Mouse (Mus musculus) megakaryocyte-erythroid progenitor cell, adult 5-6 weeks (primary cell): ENCODE measurements around the gene Sesn3. TPM values are rescaled to one million over a fixed set of nuclear protein-coding genes. Genes with fewer than 3 reads are reported as not detected.
"Not testable (repeated sequence)": the region's sequence is repeated elsewhere in the genome, so short reads cannot be mapped to it uniquely, and the experiment has no call there.

ENCODE experiments used
- ATAC-seq: replicated peaks from 2 replicates; pipeline ENCODE4 v1.8.0; 2016; ENCODE audit warnings: mild to moderate bottlenecking, inconsistent platforms; ENCODE audit not compliant: severe bottlenecking, poor library complexity, low FRiP score, low TSS enrichment
- total RNA-seq, 2 experiments: library from RNA; stranded (forward) in 1 of 2; stranded (reverse) in 1 of 2; fragments of 200-1000, 215-1000 nt in 1 of 2; fragments of >200 nt in 1 of 2; fragmentation: Nextera tagmentation in 1 of 2; gene quantifications; 2 replicates each; pipeline ENCODE4 v1.2.3; 2014 to 2017

The Sesn3 gene
- total RNA-seq (2014; fragmentation: Nextera tagmentation) (4.2 and 4.3 TPM in 2 replicates), total RNA-seq (2017) (6.9 and 12.4 TPM in 2 replicates)

- peak; percentile 92 for ATAC-seq
Observed at GRCm38 (mm10) chr9:14274986-14275720, at the start of gene Sesn3. Sesn3 (plus strand) TSS chr9:14275067.

- ATAC-seq = not testable (repeated sequence)
Observed at GRCm38 (mm10) chr9:14227086-14227485, 47.8 kb upstream of the Sesn3 start.

- no peak for ATAC-seq
Observed at GRCm38 (mm10) chr9:14233702-14234373, 41.0 kb upstream of the Sesn3 start.

GRCm38 (mm10) chr9:14235286-14235685 lies 39.6 kb upstream of the Sesn3 start:
- ATAC-seq = no peak

- ATAC-seq = not testable (repeated sequence)
Observed at GRCm38 (mm10) chr9:14241003-14241402, 33.9 kb upstream of the Sesn3 start.

GRCm38 (mm10) chr9:14242308-14242707 lies 32.6 kb upstream of the Sesn3 start:
- ATAC-seq = no peak

GRCm38 (mm10) chr9:14244528-14244927 lies 30.3 kb upstream of the Sesn3 start:
- no peak for ATAC-seq

GRCm38 (mm10) chr9:14245013-14245586 lies 29.8 kb upstream of the Sesn3 start:
- ATAC-seq = no peak

- ATAC-seq = no peak
Observed at GRCm38 (mm10) chr9:14246016-14246799, 28.7 kb upstream of the Sesn3 start.

GRCm38 (mm10) chr9:14247480-14248208 lies 27.2 kb upstream of the Sesn3 start:
- no peak for ATAC-seq

- no peak for ATAC-seq
Observed at GRCm38 (mm10) chr9:14248209-14248596, 26.7 kb upstream of the Sesn3 start.

- no peak for ATAC-seq
Observed at GRCm38 (mm10) chr9:14261150-14261549, 13.7 kb upstream of the Sesn3 start.

- ATAC-seq = no peak
Observed at GRCm38 (mm10) chr9:14262568-14262972, 12.3 kb upstream of the Sesn3 start.

- no peak for ATAC-seq
Observed at GRCm38 (mm10) chr9:14266470-14266869, 8.4 kb upstream of the Sesn3 start.

- no peak for ATAC-seq
Observed at GRCm38 (mm10) chr9:14268578-14268977, 6.3 kb upstream of the Sesn3 start.

- ATAC-seq = no peak
Observed at GRCm38 (mm10) chr9:14272921-14273320, 1.9 kb upstream of the Sesn3 start.

- ATAC-seq = no peak
Observed at GRCm38 (mm10) chr9:14274586-14274985, 281 bp upstream of the Sesn3 start.

- peak; percentile 95 for ATAC-seq
Observed at GRCm38 (mm10) chr9:14275792-14276480, 1.1 kb downstream of the Sesn3 start.
